Mouse (Mus musculus): ENCODE results near the gene Gna15. TPM values are rescaled to one million over a fixed set of nuclear protein-coding genes. Genes with fewer than 3 reads are reported as not detected.

The Gna15 gene
- polyA plus RNA-seq, 2 experiments, result 3.2 to 4.6 TPM

DNA sequence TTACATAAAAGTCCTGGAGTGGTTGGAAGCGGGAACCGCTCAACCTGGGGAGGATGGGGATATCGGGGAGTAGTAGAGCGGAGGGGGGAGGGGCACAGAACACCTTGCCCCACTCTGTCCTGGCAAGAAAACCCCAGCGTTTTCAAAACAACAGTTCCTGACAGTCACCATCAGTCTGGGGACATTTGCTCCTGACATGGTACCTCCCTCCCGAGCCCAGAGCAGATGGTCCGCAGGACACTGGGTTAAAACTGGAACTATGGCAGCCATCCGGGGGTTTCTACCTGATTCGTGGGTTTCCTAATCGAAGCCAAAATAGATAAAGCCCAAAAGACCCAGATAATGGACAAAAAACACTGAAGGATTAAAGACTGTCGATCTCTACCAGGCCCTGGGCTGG is 63.1 kb downstream of the Gna15 start:
- 28% methylated on average over 11 of the region's 11 CpGs for WGBS (ENCODE audit: insufficient replicate concordance)
- no peak overlapping the region for H3K27ac ChIP-seq
- H3K9me3 ChIP-seq (ENCODE audit: control insufficient read depth, low read length), result no peaks in the 10 kb centered on the region
- ATAC-seq (ENCODE audit: insufficient read depth) (no peak), DNase-seq (ENCODE audit: low read depth in 3 of 3, low spot score in 3 of 3) (no peak)
- no peak overlapping the region for H3K4me3 ChIP-seq (ENCODE audit: insufficient read depth in 1 of 2, low read depth in 2 of 2, low read length in 2 of 2)
- H3K4me1 ChIP-seq (replicated peaks; ENCODE audit: control insufficient read depth in 2 of 2, insufficient read depth in 2 of 2, low read length in 1 of 2), result peaks cover 5% of the 10 kb centered on the region in 2 experiments
- H3K27me3 ChIP-seq (ENCODE audit: control insufficient read depth, insufficient read depth, low read length), result peaks cover 61% of the 10 kb centered on the region
- H3K4me2 ChIP-seq (ENCODE audit: low read depth), result no peak overlapping the region
- H3K9ac ChIP-seq (replicated peaks), result no peak overlapping the region
- no peak for TF ChIP-seq EP300 (IDR thresholded peaks at IDR 0.05; ENCODE audit: low read depth)
- TF ChIP-seq CTCF (IDR thresholded peaks at IDR 0.05; ENCODE audit: low read depth), result no peak
- H3K36me3 ChIP-seq (replicated peaks; ENCODE audit: control insufficient read depth, insufficient read depth, low read depth), result no peaks in the 10 kb centered on the region

- Histone ChIP-seq H3K9me3 (ENCODE audit: control insufficient read depth, low read length) (no peaks in the 10 kb centered on the region), H3K27me3 (ENCODE audit: control insufficient read depth, insufficient read depth, low read length) (peaks cover 64% of the 10 kb centered on the region), H3K27ac (no peak overlapping the region), H3K36me3 (replicated peaks; ENCODE audit: control insufficient read depth, insufficient read depth, low read depth) (no peaks in the 10 kb centered on the region), H3K4me3 (ENCODE audit: insufficient read depth in 1 of 2, low read depth in 2 of 2, low read length in 2 of 2) (no peak overlapping the region), H3K4me2 (ENCODE audit: low read depth) (no peak overlapping the region), H3K4me1 (replicated peaks; ENCODE audit: control insufficient read depth in 2 of 2, insufficient read depth in 2 of 2, low read length in 1 of 2) (peaks cover 5% of the 10 kb centered on the region in 2 experiments), H3K9ac (replicated peaks) (no peak overlapping the region)
- TF ChIP-seq EP300 (IDR thresholded peaks at IDR 0.05; ENCODE audit: low read depth), result no peak
- TF ChIP-seq CTCF (IDR thresholded peaks at IDR 0.05; ENCODE audit: low read depth), result no peak
- 21% methylated on average over 20 of the region's 20 CpGs for WGBS (ENCODE audit: insufficient replicate concordance)
- no peak for DNase-seq (ENCODE audit: low read depth in 3 of 3, low spot score in 3 of 3)
- ATAC-seq (ENCODE audit: insufficient read depth), result no peak
Observed at GRCm38 (mm10) chr10:81460471-81460870, 63.6 kb downstream of the Gna15 start.

- H3K36me3 ChIP-seq (replicated peaks; ENCODE audit: control insufficient read depth, insufficient read depth, low read depth), result no peaks in the 10 kb centered on the region
- TF ChIP-seq CTCF (IDR thresholded peaks at IDR 0.05; ENCODE audit: low read depth) (no peak), EP300 (IDR thresholded peaks at IDR 0.05; ENCODE audit: low read depth) (no peak)
- H3K4me3 ChIP-seq (ENCODE audit: insufficient read depth in 1 of 2, low read depth in 2 of 2, low read length in 2 of 2), result no peak overlapping the region
- DNase-seq (ENCODE audit: low read depth in 3 of 3, low spot score in 3 of 3) (no peak), ATAC-seq (ENCODE audit: insufficient read depth) (no peak)
- WGBS (ENCODE audit: insufficient replicate concordance), result 63% methylated on average over 21 of the region's 21 CpGs
- H3K27me3 ChIP-seq (ENCODE audit: control insufficient read depth, insufficient read depth, low read length), result peaks cover 73% of the 10 kb centered on the region
- no peak overlapping the region for H3K4me2 ChIP-seq (ENCODE audit: low read depth)
- no peak overlapping the region for H3K27ac ChIP-seq
- no peak overlapping the region for H3K9ac ChIP-seq (replicated peaks)
- no peaks in the 10 kb centered on the region for H3K9me3 ChIP-seq (ENCODE audit: control insufficient read depth, low read length)
- peaks cover 0 to 4% of the 10 kb centered on the region in 2 experiments; a peak in 3 of 4 replicates for H3K4me1 ChIP-seq (replicated peaks; ENCODE audit: control insufficient read depth in 2 of 2, insufficient read depth in 2 of 2, low read length in 1 of 2)
Observed at GRCm38 (mm10) chr10:81459399-81459798, 64.6 kb downstream of the Gna15 start.

- H3K27me3 ChIP-seq (ENCODE audit: control insufficient read depth, insufficient read depth, low read length), result peaks cover 74% of the 10 kb centered on the region
- WGBS (ENCODE audit: insufficient replicate concordance), result 58% methylated on average over 6 of the region's 6 CpGs
- no peak for DNase-seq (ENCODE audit: low read depth in 3 of 3, low spot score in 3 of 3)
Observed at GRCm38 (mm10) chr10:81458267-81458666, 65.8 kb downstream of the Gna15 start.

DNA sequence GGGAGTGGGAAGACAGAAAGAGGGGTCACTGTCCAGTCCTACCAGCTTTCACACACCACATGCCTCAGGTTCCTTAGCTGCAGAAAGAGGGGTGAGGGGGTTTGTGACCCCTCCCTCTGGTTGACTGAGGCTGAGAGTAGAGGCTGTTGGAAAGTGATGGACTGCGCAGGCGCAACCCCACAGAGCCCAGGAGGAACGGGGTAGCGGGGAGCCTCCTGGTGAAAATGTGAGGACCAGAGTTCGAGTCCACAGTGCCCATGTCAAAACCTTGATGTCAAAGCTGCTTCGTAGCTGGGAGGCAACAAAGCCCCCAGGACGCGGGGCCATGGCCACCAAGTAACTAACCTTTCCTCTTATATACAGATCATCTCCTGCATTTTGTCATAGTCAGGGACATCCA is 66.4 kb downstream of the Gna15 start:
- no peak for ATAC-seq (ENCODE audit: insufficient read depth)
- no peak overlapping the region for H3K4me3 ChIP-seq (ENCODE audit: insufficient read depth in 1 of 2, low read depth in 2 of 2, low read length in 2 of 2)
- H3K9ac ChIP-seq (replicated peaks), result no peak overlapping the region
- DNase-seq (ENCODE audit: low read depth in 3 of 3, low spot score in 3 of 3), result no peak
- no peaks in the 10 kb centered on the region; a peak in 1 of 4 replicates for H3K4me1 ChIP-seq (replicated peaks; ENCODE audit: control insufficient read depth in 2 of 2, insufficient read depth in 2 of 2, low read length in 1 of 2)
- H3K27ac ChIP-seq, result no peak overlapping the region
- no peaks in the 10 kb centered on the region for H3K9me3 ChIP-seq (ENCODE audit: control insufficient read depth, low read length)
- H3K36me3 ChIP-seq (replicated peaks; ENCODE audit: control insufficient read depth, insufficient read depth, low read depth), result no peaks in the 10 kb centered on the region
- peaks cover 74% of the 10 kb centered on the region for H3K27me3 ChIP-seq (ENCODE audit: control insufficient read depth, insufficient read depth, low read length)
- no peak for TF ChIP-seq EP300 (IDR thresholded peaks at IDR 0.05; ENCODE audit: low read depth)
- TF ChIP-seq CTCF (IDR thresholded peaks at IDR 0.05; ENCODE audit: low read depth), result no peak
- H3K4me2 ChIP-seq (ENCODE audit: low read depth), result no peak overlapping the region
- 77% methylated on average over 8 of the region's 8 CpGs for WGBS (ENCODE audit: insufficient replicate concordance)

More at GRCm38 (mm10) chr10:81458267-81458666, 65.8 kb downstream of the Gna15 start:
- Histone ChIP-seq H3K9me3 (ENCODE audit: control insufficient read depth, low read length) (no peaks in the 10 kb centered on the region), H3K9ac (replicated peaks) (no peak overlapping the region), H3K4me3 (ENCODE audit: insufficient read depth in 1 of 2, low read depth in 2 of 2, low read length in 2 of 2) (no peak overlapping the region), H3K4me1 (replicated peaks; ENCODE audit: control insufficient read depth in 2 of 2, insufficient read depth in 2 of 2, low read length in 1 of 2) (no peaks in the 10 kb centered on the region; a peak in 1 of 4 replicates), H3K36me3 (replicated peaks; ENCODE audit: control insufficient read depth, insufficient read depth, low read depth) (no peaks in the 10 kb centered on the region), H3K27ac (no peak overlapping the region), H3K4me2 (ENCODE audit: low read depth) (no peak overlapping the region)
- no peak for TF ChIP-seq EP300 (IDR thresholded peaks at IDR 0.05; ENCODE audit: low read depth)
- no peak for ATAC-seq (ENCODE audit: insufficient read depth)
